Mouse (Mus musculus) midbrain, embryonic 11.5 days (tissue): ENCODE data around the gene Trappc13. TPM values are rescaled to one million over a fixed set of nuclear protein-coding genes. Genes with fewer than 3 reads are reported as not detected.
"Not testable (repeated sequence)": the region's sequence is repeated elsewhere in the genome, so short reads cannot be mapped to it uniquely, and the experiment has no call there.

Source experiments
- ATAC-seq: fragments of 200-750 bp; cut with Nextera tagmentation; 2 replicates; pipeline ENCODE4 v1.8.0; 2017; ENCODE audit warnings: moderate TSS enrichment, moderate library complexity; ENCODE audit not compliant: low FRiP score
- DNase-seq: peaks from one replicate; pipeline ENCODE4 v3.0.0; 2015; ENCODE audit warnings: low spot score; ENCODE audit errors: missing footprints
- H3K27ac ChIP-seq: fragments of 300-500 bp; sonication (generic); 2 replicates; pipeline ENCODE4 v1.5.1; 2014; ENCODE audit warnings: low read depth, low read length
- H3K27me3 ChIP-seq: fragments of 300-500 bp; sonication (generic); 2 replicates; pipeline ENCODE4 v1.6.1; 2014; ENCODE audit warnings: mild to moderate bottlenecking, low read length, moderate library complexity, mixed read lengths; ENCODE audit not compliant: control insufficient read depth, insufficient read depth
- H3K36me3 ChIP-seq: fragments of 300-500 bp; sonication (generic); 2 replicates; pipeline ENCODE4 v1.6.1; 2014; ENCODE audit warnings: mild to moderate bottlenecking, low read length, moderate library complexity, mixed read lengths; ENCODE audit not compliant: control insufficient read depth, insufficient read depth
- H3K4me1 ChIP-seq: fragments of 300-500 bp; sonication (generic); 2 replicates; pipeline ENCODE4 v1.6.1; 2014; ENCODE audit warnings: low read length; ENCODE audit not compliant: control insufficient read depth, insufficient read depth
- H3K4me2 ChIP-seq: fragments of 300-500 bp; sonication (generic); 2 replicates; pipeline ENCODE4 v1.6.1; 2014; ENCODE audit warnings: mild to moderate bottlenecking, moderate library complexity
- H3K4me3 ChIP-seq: fragments of 300-500 bp; sonication (generic); 2 replicates; pipeline ENCODE4 v1.5.1; 2014; ENCODE audit warnings: low read depth, low read length
- H3K9ac ChIP-seq: fragments of 300-500 bp; sonication (generic); 2 replicates; pipeline ENCODE4 v1.6.1; 2014; ENCODE audit warnings: low read length
- H3K9me3 ChIP-seq: fragments of 300-500 bp; sonication (generic); 2 replicates; pipeline ENCODE4 v1.6.1; 2016; ENCODE audit warnings: low read length; ENCODE audit not compliant: control insufficient read depth
- WGBS: fragments of 180-500 bp; shearing (Covaris S2); extraction: QIAGEN DNeasy Blood & Tissue Kit; methylation state at CpG from one replicate; pipeline ENCODE4 v1.1.7; 2014; 5-methylcytosine and 5-hydroxymethylcytosine counted together
- polyA plus RNA-seq: library from polyadenylated mRNA; unstranded; fragments of >200 nt; fragmentation: Nextera tagmentation; extraction: Ambion mirVana; gene quantifications from 2 replicates; pipeline ENCODE4 v1.2.1, GENCODE M21; 2014

The Trappc13 gene
- polyA plus RNA-seq = 82.4 and 96.4 TPM in 2 replicates

DNA sequence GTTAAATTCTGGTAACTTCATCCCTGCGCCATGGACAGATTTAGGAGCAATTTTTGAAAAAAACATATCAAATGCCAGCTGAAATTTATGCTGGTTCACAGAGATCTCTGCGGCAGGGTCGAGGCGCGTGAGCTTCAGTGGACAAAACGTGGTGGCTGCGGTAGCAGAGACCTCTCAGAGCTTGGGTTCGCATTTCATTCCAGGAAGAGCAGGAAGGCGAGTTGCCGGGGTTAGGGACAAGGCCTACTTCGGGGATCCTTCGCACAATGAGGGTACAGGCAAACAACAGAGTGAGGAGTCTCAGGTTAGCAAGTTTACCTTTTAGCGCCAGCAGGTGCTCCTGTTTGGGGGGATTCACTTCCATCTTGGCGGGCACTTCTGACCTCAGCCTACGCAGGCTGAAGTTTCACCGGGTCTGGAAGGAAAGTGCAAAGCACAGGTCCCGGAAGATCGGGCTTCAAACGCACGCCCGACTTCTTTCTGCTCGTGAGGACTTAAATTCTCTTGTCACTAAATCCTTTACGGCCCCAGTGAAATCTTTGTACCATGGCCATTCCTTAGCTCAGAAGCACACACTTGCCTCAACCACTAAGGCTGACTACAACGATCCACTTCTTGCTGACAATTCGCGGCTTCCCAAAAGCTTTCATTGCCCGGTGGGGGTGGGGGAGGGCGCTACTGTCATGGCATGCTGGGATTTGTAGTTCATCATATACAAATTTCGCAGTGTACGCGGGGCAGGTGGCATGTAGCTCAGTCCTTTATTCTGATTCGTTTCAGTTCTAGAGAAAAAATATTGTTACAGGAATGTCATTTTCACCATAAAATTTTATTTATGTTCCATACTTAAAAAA lies at the start of gene Trappc13:
TSS of gene Trappc13 (minus strand) at position 674 of the 854 bp plus-strand sequence.
- WGBS = under 1% methylated on average over 32 of the region's 32 CpGs
- peak within 1 kb of the TSS; percentile 68 for H3K4me3 ChIP-seq
- peak; percentile 92 for ATAC-seq
- H3K27ac ChIP-seq = peak within 1 kb of the TSS; percentile 42; the same call in 1 of the 2 replicates
- H3K9me3 ChIP-seq = no peaks in the 10 kb centered on the region
- peak within 1 kb of the TSS; percentile 76 for H3K4me2 ChIP-seq
- no peaks in the 10 kb centered on the region for H3K27me3 ChIP-seq
- no peaks in the 10 kb centered on the region for H3K36me3 ChIP-seq
- peaks cover 10% of the 10 kb centered on the region for H3K4me1 ChIP-seq
- peak within 1 kb of the TSS; percentile 83 for H3K9ac ChIP-seq
- peak; percentile 99 for DNase-seq

DNA sequence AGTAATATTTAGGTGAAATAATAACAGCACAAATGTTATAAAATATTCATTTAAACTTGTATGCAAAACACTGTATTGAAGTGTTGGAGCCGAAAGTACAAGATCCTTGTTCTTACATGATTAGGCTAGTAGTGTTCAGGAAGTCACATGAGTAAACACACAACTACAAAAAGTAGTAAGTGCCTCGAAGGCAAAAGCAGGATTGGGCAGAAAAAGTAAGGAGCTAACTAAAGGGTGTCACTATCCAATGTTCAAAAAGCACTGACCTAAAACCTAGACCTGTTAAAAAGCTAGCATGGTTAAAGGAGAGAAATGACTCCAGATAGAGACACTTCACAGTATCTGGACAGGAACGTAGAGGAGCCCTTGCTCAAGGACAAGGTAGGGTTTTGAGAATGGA lies 49.2 kb upstream of the Trappc13 start:
- no peak for ATAC-seq
- 75% methylated on average over 3 of the region's 3 CpGs for WGBS
- Histone ChIP-seq H3K27ac (no peak overlapping the region), H3K9me3 (no peaks in the 10 kb centered on the region), H3K4me2 (peak overlapping the region; percentile 55), H3K4me3 (peak overlapping the region; percentile 63), H3K4me1 (peaks cover 5% of the 10 kb centered on the region), H3K27me3 (no peaks in the 10 kb centered on the region), H3K9ac (peak overlapping the region; percentile 86), H3K36me3 (no peaks in the 10 kb centered on the region)
- DNase-seq = no peak

DNA sequence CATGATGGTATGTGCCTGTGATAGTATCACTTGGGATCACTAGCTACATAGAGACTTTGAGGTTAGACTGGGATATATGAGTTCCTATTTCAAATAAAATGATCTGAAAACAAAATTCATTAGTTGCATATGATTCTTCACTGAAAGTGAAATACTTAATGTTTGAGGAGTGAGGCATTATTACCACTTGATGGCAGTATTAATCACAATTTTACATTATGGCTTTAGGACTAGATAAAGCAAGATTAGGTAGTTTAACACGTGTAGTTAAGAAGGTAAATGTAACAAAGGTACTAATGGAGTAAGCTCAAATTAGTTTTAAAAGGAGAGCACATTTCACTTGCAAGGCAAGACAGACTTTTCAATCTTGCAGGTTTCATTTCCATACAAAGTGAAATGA lies 26.0 kb upstream of the Trappc13 start:
- ATAC-seq (no peak), DNase-seq (no peak)
- Histone ChIP-seq H3K4me1 (no peaks in the 10 kb centered on the region), H3K27ac (no peak overlapping the region), H3K9me3 (no peaks in the 10 kb centered on the region), H3K4me3 (no peak overlapping the region), H3K27me3 (no peaks in the 10 kb centered on the region), H3K9ac (no peak overlapping the region), H3K36me3 (no peaks in the 10 kb centered on the region), H3K4me2 (no peak overlapping the region)
- WGBS = 48% methylated on average over 1 of the region's 1 CpGs

- H3K27me3 ChIP-seq = not testable (repeated sequence)
Measured at GRCm38 (mm10) chr13:104195891-104196290, 17.6 kb upstream of the Trappc13 start.

DNA sequence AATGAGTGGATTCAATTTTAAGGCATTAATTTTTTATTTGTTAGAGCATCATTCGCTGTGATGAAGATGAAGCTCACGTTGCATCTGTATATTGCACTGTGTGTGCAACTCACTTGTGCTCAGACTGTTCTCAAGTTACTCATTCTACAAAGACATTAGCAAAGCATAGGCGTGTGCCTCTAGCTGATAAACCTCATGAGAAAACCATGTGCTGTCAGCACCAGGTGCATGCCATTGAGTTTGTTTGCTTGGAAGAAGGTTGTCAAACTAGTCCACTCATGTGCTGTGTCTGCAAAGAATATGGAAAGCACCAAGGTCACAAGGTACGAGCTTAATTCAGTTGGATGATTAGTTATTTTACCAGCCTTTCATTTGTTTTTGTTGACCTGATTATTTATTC lies 9.1 kb upstream of the Trappc13 start:
- peaks cover 4% of the 10 kb centered on the region; the same call in 1 of the 2 replicates for H3K36me3 ChIP-seq
- 91% methylated on average over 4 of the region's 4 CpGs for WGBS

More at GRCm38 (mm10) chr13:104195891-104196290, 17.6 kb upstream of the Trappc13 start:
- not testable (repeated sequence) for ATAC-seq, H3K4me3 ChIP-seq, H3K4me1 ChIP-seq, H3K36me3 ChIP-seq, H3K9ac ChIP-seq, H3K27ac ChIP-seq, DNase-seq, H3K4me2 ChIP-seq, H3K9me3 ChIP-seq

DNA sequence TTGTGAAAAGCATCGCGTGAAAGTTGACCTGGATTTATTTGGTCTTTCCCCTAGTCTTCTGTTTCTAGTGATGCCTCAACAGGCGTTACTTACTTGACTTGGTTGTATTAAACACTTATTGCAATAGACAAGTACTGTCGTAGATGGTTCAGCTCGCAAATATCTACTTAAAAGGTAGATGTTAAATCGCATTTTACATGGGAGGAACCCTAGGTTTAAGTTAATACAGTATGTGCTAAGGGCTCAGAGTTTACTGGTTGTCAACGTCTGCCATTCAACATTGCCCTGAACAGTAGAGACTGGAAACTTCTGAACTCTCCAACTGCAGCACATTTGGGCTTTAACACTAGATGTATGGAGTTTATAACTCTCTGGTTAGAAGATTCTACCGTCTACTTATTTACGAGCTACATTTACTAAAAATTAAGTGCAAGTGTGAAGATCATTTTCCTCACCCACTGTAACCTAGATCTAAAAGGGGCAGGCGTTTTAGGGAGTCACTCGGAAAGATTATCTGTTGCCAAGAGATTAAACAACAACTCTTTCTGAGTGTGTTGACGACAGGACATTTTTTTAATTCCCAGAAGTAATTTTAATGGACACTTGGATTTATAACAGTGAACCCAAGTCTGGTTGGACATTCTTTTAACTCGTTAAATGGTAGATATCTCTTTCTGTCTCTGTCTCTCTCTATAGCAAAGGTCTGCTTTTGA lies 1.1 kb upstream of the Trappc13 start:
- Histone ChIP-seq H3K4me2 (peak overlapping the region; percentile 67), H3K27ac (no peak overlapping the region; the same call in 1 of the 2 replicates), H3K27me3 (no peaks in the 10 kb centered on the region), H3K9me3 (no peaks in the 10 kb centered on the region), H3K4me1 (peaks cover 10% of the 10 kb centered on the region), H3K36me3 (no peaks in the 10 kb centered on the region), H3K9ac (peak overlapping the region; percentile 83), H3K4me3 (peak overlapping the region; percentile 68)
- DNase-seq = peak; percentile 87
- ATAC-seq = no peak
- 23% methylated on average over 13 of the region's 13 CpGs for WGBS

More for the DNA sequence above, 9.1 kb upstream of the Trappc13 start:
- no peak overlapping the region for H3K27ac ChIP-seq
- H3K4me2 ChIP-seq = no peak overlapping the region
- no peaks in the 10 kb centered on the region for H3K4me1 ChIP-seq
- ATAC-seq = no peak
- no peak overlapping the region for H3K9ac ChIP-seq
- H3K4me3 ChIP-seq = no peak overlapping the region
- no peak for DNase-seq
- no peaks in the 10 kb centered on the region for H3K9me3 ChIP-seq
- no peaks in the 10 kb centered on the region for H3K27me3 ChIP-seq

DNA sequence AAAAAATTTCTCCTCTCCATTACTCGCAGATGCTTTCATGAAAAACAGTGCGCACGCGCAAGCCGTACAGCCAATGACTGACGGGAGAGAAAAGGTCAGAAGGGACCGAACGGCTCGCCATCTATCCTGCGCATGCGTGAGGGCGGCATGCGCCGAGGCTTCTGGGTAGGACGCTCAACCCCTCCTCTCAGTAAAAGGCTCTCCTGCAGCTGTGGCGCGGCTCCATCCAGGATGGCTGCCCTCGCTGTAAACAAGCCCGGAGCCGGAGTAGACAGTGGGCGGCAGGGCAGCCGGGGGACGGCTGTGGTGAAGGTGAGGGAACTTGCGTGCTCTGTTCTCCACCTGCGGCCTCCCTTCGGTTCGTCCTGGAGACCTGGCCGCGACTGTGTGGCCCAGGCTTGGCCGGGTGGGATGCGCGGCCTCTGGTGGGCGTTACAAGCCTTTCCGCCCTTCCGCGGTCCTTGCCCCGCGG lies 417 bp upstream of the Trappc13 start, which contains the start of gene Trim23:
TSS of gene Trim23 (plus strand) at position 148 of the 472 bp plus-strand sequence.
- H3K9ac ChIP-seq = peak within 1 kb of the TSS; percentile 83
- H3K4me2 ChIP-seq = peak within 1 kb of the TSS; percentile 76
- H3K4me1 ChIP-seq = peaks cover 10% of the 10 kb centered on the region
- ATAC-seq (peak; percentile 99), DNase-seq (peak; percentile 99)
- WGBS = under 1% methylated on average over 38 of the region's 38 CpGs
- H3K27me3 ChIP-seq = no peaks in the 10 kb centered on the region
- peak within 1 kb of the TSS; percentile 42; the same call in 1 of the 2 replicates for H3K27ac ChIP-seq
- H3K9me3 ChIP-seq = no peaks in the 10 kb centered on the region
- peak within 1 kb of the TSS; percentile 68 for H3K4me3 ChIP-seq
- H3K36me3 ChIP-seq = no peaks in the 10 kb centered on the region

- Histone ChIP-seq H3K9ac (peak overlapping the region; percentile 34; the same call in 1 of the 2 replicates), H3K4me2 (peak overlapping the region; percentile 76), H3K4me3 (peak overlapping the region; percentile 26), H3K9me3 (no peaks in the 10 kb centered on the region), H3K27ac (no peak overlapping the region), H3K27me3 (no peaks in the 10 kb centered on the region), H3K36me3 (no peaks in the 10 kb centered on the region), H3K4me1 (peaks cover 10% of the 10 kb centered on the region)
- no peak for ATAC-seq
- DNase-seq = no peak
- WGBS = 75% methylated on average over 3 of the region's 3 CpGs
Measured at GRCm38 (mm10) chr13:104176874-104177273, 1.4 kb downstream of the Trappc13 start.
